Mouse (Mus musculus) adrenal gland, postnatal 36 days (tissue): ENCODE measurements around the gene Erich6. TPM values are rescaled to one million over a fixed set of nuclear protein-coding genes. Genes with fewer than 3 reads are reported as not detected.

Experiments used
- total RNA-seq, 2 experiments: library from RNA; stranded (reverse); gene quantifications; 2 replicates each; pipeline ENCODE4 v1.2.3; 2021

The Erich6 gene
- total RNA-seq, 2 experiments from 2014 or later, result 0.17 TPM; not detected in 1

Other genes with a start within 250 kb of the Erich6 start
- 10 to 100 TPM; 33.9 to 37.1 TPM for gene Tsc22d2, start 222.5 kb downstream of the Erich6 start, total RNA-seq
- 10 to 100 TPM; 43.3 to 52.8 TPM for gene Eif2a, start 111.4 kb downstream of the Erich6 start, total RNA-seq
- 100 to 1,000 TPM; 123 to 135 TPM for gene Serp1, start 111.3 kb downstream of the Erich6 start, total RNA-seq
- 100 to 1,000 TPM; 142 to 148 TPM for gene Selenot, start 60.6 kb downstream of the Erich6 start, total RNA-seq
- gene Siah2, start 55.2 kb upstream of the Erich6 start, total RNA-seq, result 10 to 100 TPM; 29.5 to 30.1 TPM
- gene Mindy4b-ps, start 185.1 kb upstream of the Erich6 start, total RNA-seq, result not detected
- gene Clrn1, start 248.1 kb upstream of the Erich6 start, total RNA-seq, result not detected